Mouse (Mus musculus): ENCODE measurements around the gene Ddhd1.

- TF ChIP-seq CTCF (IDR thresholded peaks at IDR 0.05; ENCODE audit: low read depth) (peak; percentile 84), EP300 (IDR thresholded peaks at IDR 0.05; ENCODE audit: low read depth) (no peak)
Observed at GRCm38 (mm10) chr14:45602002-45602401, 55.9 kb downstream of the Ddhd1 start.
